Mouse (Mus musculus) heart, embryonic 16.5 days (tissue): Measurements from ENCODE around the gene Gm36079. TPM values are rescaled to one million over a fixed set of nuclear protein-coding genes. Genes with fewer than 3 reads are reported as not detected.
"Not testable (repeated sequence)": the region's sequence is repeated elsewhere in the genome, so short reads cannot be mapped to it uniquely, and the experiment has no call there.

Experiments used
- ATAC-seq: fragments of 200-750 bp; cut with Nextera tagmentation; replicated peaks from 2 replicates; pipeline ENCODE4 v1.8.0; 2017; ENCODE audit warnings: moderate number of reproducible peaks; ENCODE audit not compliant: insufficient read depth, low FRiP score; ENCODE audit errors: extremely low read depth
- H3K27ac ChIP-seq: fragments of 300-500 bp; sonication (generic); 2 replicates; pipeline ENCODE4 v1.5.1; 2014; ENCODE audit warnings: mild to moderate bottlenecking, low read length, control low read depth, moderate library complexity
- H3K27me3 ChIP-seq: fragments of 300-500 bp; sonication (generic); 2 replicates; pipeline ENCODE4 v1.6.1; 2014; ENCODE audit warnings: low read length, mixed read lengths; ENCODE audit not compliant: control insufficient read depth, insufficient read depth
- H3K36me3 ChIP-seq: fragments of 300-500 bp; sonication (generic); 2 replicates; pipeline ENCODE4 v1.6.1; 2014; ENCODE audit not compliant: control insufficient read depth, insufficient read depth
- H3K4me1 ChIP-seq: fragments of 300-500 bp; sonication (generic); 2 replicates; pipeline ENCODE4 v1.6.1; 2014; ENCODE audit warnings: low read length, mixed read lengths; ENCODE audit not compliant: control insufficient read depth, insufficient read depth
- H3K4me2 ChIP-seq: fragments of 300-500 bp; sonication (generic); 2 replicates; pipeline ENCODE4 v1.6.1; 2014; ENCODE audit warnings: low read depth, mild to moderate bottlenecking, control low read depth, low read length
- H3K4me3 ChIP-seq: fragments of 300-500 bp; sonication (generic); 2 replicates; pipeline ENCODE4 v1.5.1; 2014; ENCODE audit warnings: mild to moderate bottlenecking, control low read depth, low read length
- H3K9ac ChIP-seq: fragments of 300-500 bp; sonication (generic); 2 replicates; pipeline ENCODE4 v1.6.1; 2014; ENCODE audit warnings: low read length, control low read depth
- H3K9me3 ChIP-seq: fragments of 300-500 bp; sonication (generic); replicated peaks from 2 replicates; pipeline ENCODE4 v1.6.1; 2016; ENCODE audit warnings: low read length; ENCODE audit not compliant: control insufficient read depth
- WGBS: fragments of 180-500 bp; shearing (Covaris S2); extraction: QIAGEN DNeasy Blood & Tissue Kit; methylation state at CpG from one replicate; pipeline ENCODE4 v1.1.7; 2014; 5-methylcytosine and 5-hydroxymethylcytosine counted together
- polyA plus RNA-seq: library from polyadenylated mRNA; unstranded; fragments of >200 nt; fragmentation: Nextera tagmentation; extraction: Ambion mirVana; gene quantifications from 2 replicates; pipeline ENCODE4 v1.2.1, GENCODE M21; 2015

Gm36079 gene
- polyA plus RNA-seq, 1 experiment from 2014 or later: not detected

GRCm38 (mm10) chr13:120025576-120025975 is 1.2 kb downstream of the Gm36079 start:
- H3K27ac ChIP-seq, ATAC-seq, H3K9ac ChIP-seq, H3K4me2 ChIP-seq, H3K36me3 ChIP-seq, H3K4me1 ChIP-seq, H3K9me3 ChIP-seq, H3K4me3 ChIP-seq: not testable (repeated sequence)
- peaks cover 11% of the 10 kb centered on the region for H3K27me3 ChIP-seq
- whole genome bisulfite sequencing: 13% methylated on average over 4 of the region's 4 CpGs

GRCm38 (mm10) chr13:120025004-120025403 is 1.8 kb downstream of the Gm36079 start:
- H3K4me1 ChIP-seq, ATAC-seq, H3K4me3 ChIP-seq, H3K9ac ChIP-seq, H3K36me3 ChIP-seq, H3K27ac ChIP-seq, H3K9me3 ChIP-seq, H3K4me2 ChIP-seq: not testable (repeated sequence)
- H3K27me3 ChIP-seq: peaks cover 11% of the 10 kb centered on the region
- 6% methylated on average over 19 of the region's 21 CpGs for WGBS

GRCm38 (mm10) chr13:120024581-120024980 is 2.2 kb downstream of the Gm36079 start:
- not testable (repeated sequence) for H3K4me3 ChIP-seq, H3K36me3 ChIP-seq, H3K4me1 ChIP-seq, H3K27ac ChIP-seq, ATAC-seq, H3K9ac ChIP-seq, H3K9me3 ChIP-seq, H3K4me2 ChIP-seq
- peaks cover 11% of the 10 kb centered on the region for H3K27me3 ChIP-seq
- 17% methylated on average over 9 of the region's 9 CpGs for WGBS

- not testable (repeated sequence) for H3K9ac ChIP-seq, H3K9me3 ChIP-seq, H3K4me3 ChIP-seq, H3K4me2 ChIP-seq, H3K27ac ChIP-seq, H3K36me3 ChIP-seq, ATAC-seq, H3K4me1 ChIP-seq
- peaks cover 11% of the 10 kb centered on the region for H3K27me3 ChIP-seq
- no CpG with 5 or more reads among the region's 1 CpGs for WGBS
Observed at GRCm38 (mm10) chr13:120021477-120021876, 5.3 kb downstream of the Gm36079 start.

GRCm38 (mm10) chr13:120015348-120016007 is 11.3 kb downstream of the Gm36079 start:
- not testable (repeated sequence) for H3K36me3 ChIP-seq, H3K27me3 ChIP-seq, H3K4me2 ChIP-seq, H3K4me3 ChIP-seq, H3K9ac ChIP-seq, ATAC-seq, H3K4me1 ChIP-seq, H3K27ac ChIP-seq, H3K9me3 ChIP-seq
- WGBS: 7% methylated on average over 6 of the region's 32 CpGs

GRCm38 (mm10) chr13:120013962-120014361 is 12.8 kb downstream of the Gm36079 start:
- not testable (repeated sequence) for H3K4me2 ChIP-seq, H3K9me3 ChIP-seq, H3K4me3 ChIP-seq, ATAC-seq, H3K27ac ChIP-seq, H3K4me1 ChIP-seq, H3K36me3 ChIP-seq, H3K27me3 ChIP-seq, H3K9ac ChIP-seq
- no CpG with 5 or more reads among the region's 2 CpGs for WGBS

- not testable (repeated sequence) for H3K36me3 ChIP-seq, H3K27ac ChIP-seq, H3K9me3 ChIP-seq, H3K9ac ChIP-seq, H3K4me2 ChIP-seq, ATAC-seq, H3K27me3 ChIP-seq, H3K4me3 ChIP-seq, H3K4me1 ChIP-seq
- no CpG with 5 or more reads among the region's 5 CpGs for WGBS
Observed at GRCm38 (mm10) chr13:120013544-120013943, 13.3 kb downstream of the Gm36079 start.

GRCm38 (mm10) chr13:120010068-120010467 is 16.7 kb downstream of the Gm36079 start:
- not testable (repeated sequence) for H3K27me3 ChIP-seq, H3K9me3 ChIP-seq, ATAC-seq, H3K4me1 ChIP-seq, H3K4me3 ChIP-seq, H3K36me3 ChIP-seq, H3K27ac ChIP-seq, H3K4me2 ChIP-seq, H3K9ac ChIP-seq

- not testable (repeated sequence) for H3K4me1 ChIP-seq, H3K4me2 ChIP-seq, H3K9ac ChIP-seq, H3K36me3 ChIP-seq, ATAC-seq, H3K27me3 ChIP-seq, H3K27ac ChIP-seq, H3K4me3 ChIP-seq, H3K9me3 ChIP-seq
- no CpG with 5 or more reads among the region's 4 CpGs for WGBS
Observed at GRCm38 (mm10) chr13:119999215-119999614, 27.6 kb downstream of the Gm36079 start.
